Mouse (Mus musculus): ENCODE results near the gene Lrp8. TPM values are rescaled to one million over a fixed set of nuclear protein-coding genes. Genes with fewer than 3 reads are reported as not detected.

Lrp8 gene
- polyA plus RNA-seq, 1 experiment from 2014 or later = 48.3 TPM

Other genes starting within 250 kb of the Lrp8 start
- gene Dmrtb1, start 118.0 kb upstream of the Lrp8 start, polyA plus RNA-seq (2016; fragmentation: Nextera tagmentation; extraction: Ambion mirVana) = 27.5 and 30.8 TPM in 2 replicates
- 232 and 233 TPM in 2 replicates for gene Magoh, start 77.5 kb downstream of the Lrp8 start, polyA plus RNA-seq (2016; fragmentation: Nextera tagmentation; extraction: Ambion mirVana)
- 110 and 115 TPM in 2 replicates for gene 0610037L13Rik, start 87.6 kb downstream of the Lrp8 start, polyA plus RNA-seq (2016; fragmentation: Nextera tagmentation; extraction: Ambion mirVana)
- 25.1 and 25.4 TPM in 2 replicates for gene Cpt2, start 121.3 kb downstream of the Lrp8 start, polyA plus RNA-seq (2016; fragmentation: Nextera tagmentation; extraction: Ambion mirVana)
- not detected in 2 replicates for gene Slc1a7, start 166.1 kb downstream of the Lrp8 start, polyA plus RNA-seq (2016; fragmentation: Nextera tagmentation; extraction: Ambion mirVana)

Data from forebrain, embryonic 12.5 days (tissue).